Mouse (Mus musculus): ENCODE measurements around the gene Shisa8. TPM values are rescaled to one million over a fixed set of nuclear protein-coding genes. Genes with fewer than 3 reads are reported as not detected.
A peak's percentile ranks its signal among the peaks of the same experiment; 100 is the strongest.

Shisa8 gene
- total RNA-seq, 1 experiment from 2014 or later = not detected

- no peak for ATAC-seq (replicated peaks; ENCODE audit: insufficient number of reproducible peaks, low FRiP score, low TSS enrichment, poor library complexity, severe bottlenecking)
These were observed 27.4 kb downstream of the Shisa8 start for GRCm38 (mm10) chr15:82185062-82185783.

- no peak for ATAC-seq (replicated peaks; ENCODE audit: insufficient number of reproducible peaks, low FRiP score, low TSS enrichment, poor library complexity, severe bottlenecking)
These were observed 28.0 kb downstream of the Shisa8 start for GRCm38 (mm10) chr15:82184656-82185055.

GRCm38 (mm10) chr15:82184183-82184582 lies 28.4 kb downstream of the Shisa8 start:
- no peak for ATAC-seq (replicated peaks; ENCODE audit: insufficient number of reproducible peaks, low FRiP score, low TSS enrichment, poor library complexity, severe bottlenecking)

DNA sequence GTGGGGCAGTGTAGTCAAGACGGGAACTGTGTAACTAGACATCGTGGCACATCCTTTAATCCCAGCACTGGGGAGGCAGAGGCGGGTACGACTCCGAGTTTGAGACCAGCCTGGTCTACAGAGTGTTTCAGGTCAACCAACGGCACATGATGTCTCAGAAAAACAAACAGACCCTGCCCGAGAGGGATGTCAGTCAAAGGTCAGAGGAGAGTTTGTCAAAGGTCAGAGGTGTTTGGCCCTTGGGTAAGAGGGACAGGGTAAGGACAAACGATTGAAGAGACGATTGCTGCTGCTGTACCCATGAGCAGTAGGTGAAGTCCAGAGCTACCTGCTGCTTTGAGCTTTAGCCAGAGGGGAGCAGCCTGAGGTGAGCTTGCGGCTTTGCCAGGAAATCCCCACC lies 29.0 kb downstream of the Shisa8 start:
- no peak for ATAC-seq (replicated peaks; ENCODE audit: insufficient number of reproducible peaks, low FRiP score, low TSS enrichment, poor library complexity, severe bottlenecking)

DNA sequence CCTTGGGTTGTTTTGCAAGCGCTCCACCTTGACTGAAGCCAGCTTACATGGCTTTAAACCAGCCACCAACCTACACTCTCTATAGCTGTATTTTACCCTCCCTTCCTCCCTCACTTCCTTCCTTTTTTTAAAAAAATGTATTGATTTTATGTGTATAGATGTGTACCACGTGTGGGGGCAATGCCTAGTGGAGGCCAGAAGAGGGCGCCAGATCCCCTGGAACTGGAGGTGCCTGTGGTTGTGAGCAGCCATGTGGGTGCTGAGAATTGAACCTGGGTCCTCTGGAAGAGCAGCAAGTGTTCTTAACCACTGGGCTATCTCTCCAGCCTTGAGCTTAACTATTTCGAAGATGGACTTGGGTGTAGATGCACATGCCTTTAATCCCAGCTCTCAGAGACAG lies 30.3 kb downstream of the Shisa8 start:
- ATAC-seq (replicated peaks; ENCODE audit: insufficient number of reproducible peaks, low FRiP score, low TSS enrichment, poor library complexity, severe bottlenecking) = no peak

DNA sequence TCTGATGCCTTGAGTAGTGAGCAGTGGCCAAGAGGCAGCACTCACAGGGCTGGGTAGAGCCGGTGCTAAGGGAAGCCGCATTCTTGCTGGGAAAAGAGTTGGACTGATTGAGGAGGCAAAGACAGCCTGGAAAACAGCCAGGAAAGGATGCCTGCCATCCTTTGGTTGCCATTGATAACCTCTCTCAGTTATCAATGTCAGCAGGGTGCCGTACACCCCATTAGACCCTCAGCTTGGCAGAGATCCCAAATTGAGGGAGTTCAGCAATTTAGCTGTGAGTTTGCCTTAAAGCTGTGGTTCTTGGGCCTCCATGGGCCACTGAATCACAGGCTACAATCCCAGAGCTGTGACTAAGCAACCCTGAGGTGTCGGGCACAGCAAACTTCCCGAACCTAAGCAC lies 31.5 kb downstream of the Shisa8 start:
- ATAC-seq (replicated peaks; ENCODE audit: insufficient number of reproducible peaks, low FRiP score, low TSS enrichment, poor library complexity, severe bottlenecking) = no peak

- no peak for ATAC-seq (replicated peaks; ENCODE audit: insufficient number of reproducible peaks, low FRiP score, low TSS enrichment, poor library complexity, severe bottlenecking)
These were observed 34.8 kb downstream of the Shisa8 start for GRCm38 (mm10) chr15:82177743-82178290.

- ATAC-seq (replicated peaks; ENCODE audit: insufficient number of reproducible peaks, low FRiP score, low TSS enrichment, poor library complexity, severe bottlenecking) = no peak
These were observed 37.5 kb downstream of the Shisa8 start for GRCm38 (mm10) chr15:82175091-82175490.

DNA sequence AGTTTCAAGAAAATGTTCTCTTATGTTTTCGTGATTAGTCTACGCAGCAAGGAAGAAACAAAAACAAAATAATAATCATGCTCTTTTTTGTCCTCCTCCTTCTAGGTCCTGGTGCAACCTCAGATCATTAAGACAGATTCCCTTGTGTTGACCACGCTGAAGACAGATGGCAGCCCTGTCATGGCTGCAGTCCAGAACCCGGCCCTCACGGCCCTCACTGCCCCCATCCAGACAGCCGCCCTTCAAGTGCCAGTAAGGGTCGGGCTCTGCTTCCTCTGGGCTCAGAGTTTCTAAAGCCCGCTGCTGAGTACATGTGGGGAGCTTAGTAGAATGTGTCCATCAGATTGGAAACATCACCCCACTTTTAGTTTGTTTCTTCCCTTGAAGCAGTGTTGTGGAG lies 40.0 kb downstream of the Shisa8 start:
- no peak for ATAC-seq (replicated peaks; ENCODE audit: insufficient number of reproducible peaks, low FRiP score, low TSS enrichment, poor library complexity, severe bottlenecking)

- no peak for ATAC-seq (replicated peaks; ENCODE audit: insufficient number of reproducible peaks, low FRiP score, low TSS enrichment, poor library complexity, severe bottlenecking)
These were observed 41.9 kb downstream of the Shisa8 start for GRCm38 (mm10) chr15:82170437-82171377.

DNA sequence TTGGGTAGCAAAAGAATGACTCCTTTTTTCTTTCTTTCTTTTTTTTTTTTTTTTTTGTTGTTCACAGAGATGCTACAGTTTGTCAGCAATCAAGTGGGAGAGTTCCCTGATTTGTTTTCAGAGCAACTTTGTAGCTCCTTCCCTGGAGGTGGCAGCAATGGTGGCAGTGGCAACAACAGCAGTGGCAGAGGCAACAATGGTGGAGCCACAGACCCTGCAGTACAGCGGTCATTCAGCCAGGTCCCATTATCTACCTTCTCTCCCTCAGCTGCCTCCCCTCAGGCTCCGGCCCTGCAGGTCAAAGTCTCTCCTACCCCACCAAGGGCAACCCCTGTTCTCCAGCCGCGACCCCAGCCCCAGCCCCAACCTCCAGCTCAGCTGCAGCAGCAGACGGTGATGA lies 42.9 kb downstream of the Shisa8 start:
- no peak for ATAC-seq (replicated peaks; ENCODE audit: insufficient number of reproducible peaks, low FRiP score, low TSS enrichment, poor library complexity, severe bottlenecking)

DNA sequence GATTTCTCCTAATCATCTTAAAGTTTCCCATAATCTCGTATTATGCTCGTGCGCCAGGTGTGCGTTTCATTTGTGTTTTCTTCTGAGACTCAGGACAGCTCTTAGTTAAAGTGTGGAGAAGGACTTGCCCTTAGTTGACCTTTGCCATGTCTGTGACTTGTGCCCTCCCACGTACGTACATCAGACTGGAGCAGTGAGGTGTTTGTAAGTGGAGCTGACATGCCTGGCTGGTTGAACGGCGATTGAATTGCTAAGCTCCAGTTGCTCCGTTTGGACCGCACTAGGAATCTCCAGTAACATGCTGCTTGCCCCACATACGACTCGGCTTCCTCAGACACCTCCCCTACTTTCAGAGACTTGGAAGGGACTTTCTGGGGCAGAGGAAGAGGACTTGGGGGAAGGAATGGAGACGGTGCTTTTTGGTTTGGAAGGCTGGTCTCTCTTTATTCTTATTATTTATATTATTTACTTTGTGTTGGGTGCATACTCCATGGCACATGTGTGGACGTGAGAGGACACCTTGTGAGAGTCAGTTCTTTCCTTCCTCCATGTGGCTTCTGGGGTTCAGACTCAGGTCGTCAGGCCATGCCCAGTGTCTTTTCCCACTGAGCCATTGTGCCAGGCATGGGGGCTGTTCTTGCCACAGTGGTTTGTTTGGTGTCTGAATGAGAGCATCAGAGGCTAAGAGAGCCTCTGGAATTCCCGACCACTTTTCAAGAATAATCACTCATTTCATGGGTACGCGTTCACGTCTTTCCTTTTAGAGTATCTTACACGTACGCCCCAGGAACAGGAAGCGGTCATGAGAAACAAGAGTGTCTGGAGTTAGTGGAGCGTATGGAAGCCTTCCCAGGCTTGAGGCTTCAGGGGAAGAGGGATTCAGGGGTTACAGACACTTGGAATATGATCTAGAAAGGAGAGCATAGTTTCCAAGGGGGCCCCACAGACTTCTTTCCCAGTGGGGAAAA lies 45.1 kb downstream of the Shisa8 start:
- no peak for ATAC-seq (replicated peaks; ENCODE audit: insufficient number of reproducible peaks, low FRiP score, low TSS enrichment, poor library complexity, severe bottlenecking)

GRCm38 (mm10) chr15:82166240-82167100 lies 46.1 kb downstream of the Shisa8 start:
- ATAC-seq (replicated peaks; ENCODE audit: insufficient number of reproducible peaks, low FRiP score, low TSS enrichment, poor library complexity, severe bottlenecking) = no peak; the same call in 1 of the 2 replicates

DNA sequence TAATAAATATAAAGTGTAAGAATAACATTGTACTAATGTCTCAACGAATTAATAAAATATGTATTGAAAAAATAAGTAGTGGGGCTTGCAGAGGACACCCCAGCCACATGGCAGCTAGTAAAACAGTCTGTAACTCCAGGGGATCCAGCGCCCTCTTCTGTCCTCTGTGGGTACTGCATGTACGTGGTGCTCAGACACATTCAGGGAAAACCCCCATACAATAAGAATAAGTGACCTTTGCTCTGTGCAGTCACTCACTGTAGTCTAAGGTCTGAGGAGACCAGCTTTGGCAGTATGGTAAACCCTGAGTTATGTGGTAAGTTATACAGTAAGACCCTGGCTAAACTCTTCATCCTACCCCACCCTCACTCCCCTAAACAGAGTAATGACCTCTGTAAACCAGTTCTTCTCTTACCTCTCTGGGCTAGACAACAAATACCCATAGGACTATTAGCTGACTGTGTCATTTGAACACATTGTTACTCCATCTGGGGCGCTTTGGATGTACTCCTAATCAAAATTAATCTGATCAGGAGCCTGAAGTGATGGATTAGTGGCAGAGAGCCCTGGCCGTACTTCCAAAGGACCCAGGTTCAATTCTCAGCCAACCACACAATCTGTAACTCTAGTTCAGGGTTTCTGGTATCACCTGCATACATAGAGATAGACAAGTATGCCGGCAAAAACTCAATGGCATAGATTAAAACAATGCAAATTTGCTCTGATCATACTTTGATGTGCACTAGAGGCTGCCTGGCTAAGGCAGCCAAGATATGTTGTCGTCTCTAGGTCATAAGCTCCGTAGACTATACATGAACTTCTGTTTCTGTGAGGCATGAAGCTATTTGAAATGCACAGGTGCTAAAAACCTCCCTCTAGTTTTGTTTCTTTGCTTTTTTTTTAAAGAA lies 47.0 kb downstream of the Shisa8 start:
- peak; percentile 75 for ATAC-seq (replicated peaks; ENCODE audit: insufficient number of reproducible peaks, low FRiP score, low TSS enrichment, poor library complexity, severe bottlenecking)

- ATAC-seq (replicated peaks; ENCODE audit: insufficient number of reproducible peaks, low FRiP score, low TSS enrichment, poor library complexity, severe bottlenecking) = no peak
These were observed 48.1 kb downstream of the Shisa8 start for GRCm38 (mm10) chr15:82164496-82164895.

DNA sequence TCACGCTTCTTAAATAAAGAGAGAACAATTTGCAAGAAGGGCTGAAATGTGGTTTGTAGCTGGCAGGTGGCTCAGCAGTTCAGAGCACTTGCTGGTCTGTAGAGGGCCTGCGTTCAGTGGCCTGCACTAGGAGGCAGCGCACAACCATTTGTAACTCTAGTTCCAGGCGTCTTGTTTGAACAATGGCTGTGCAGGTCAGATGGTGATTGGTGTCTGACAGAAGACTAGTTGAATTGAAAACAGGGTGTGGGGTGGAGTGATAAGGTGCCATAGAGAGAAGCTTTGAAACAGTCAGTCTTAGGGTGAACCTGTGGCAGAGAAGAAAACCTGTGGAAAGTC lies 48.6 kb downstream of the Shisa8 start:
- ATAC-seq (replicated peaks; ENCODE audit: insufficient number of reproducible peaks, low FRiP score, low TSS enrichment, poor library complexity, severe bottlenecking) = no peak

Measured in monocyte, adult 5-6 weeks (primary cell).